Mouse (Mus musculus) E14TG2a.4 (cell line): ENCODE measurements around the gene Cox5b.

Experiments
- H3K27me3 ChIP-seq: 2 replicates; pipeline ENCODE4 v1.6.1; 2014; ENCODE audit warnings: low read length, control low read depth; ENCODE audit not compliant: insufficient read depth
- H3K36me3 ChIP-seq: 2 replicates; pipeline ENCODE4 v1.6.1; 2014; ENCODE audit warnings: low read length, control low read depth; ENCODE audit not compliant: insufficient read depth
- H3K4me1 ChIP-seq: replicated peaks from 2 replicates; pipeline ENCODE4 v1.6.1; 2014; ENCODE audit warnings: low read depth, low read length, control low read depth
- H3K4me3 ChIP-seq: replicated peaks from 2 replicates; pipeline ENCODE4 v1.5.1; 2014; ENCODE audit warnings: mild to moderate bottlenecking, low read length
- H3K9me3 ChIP-seq: 2 replicates; pipeline ENCODE4 v1.6.1; 2014; ENCODE audit warnings: low read length, control low read depth
- CTCF ChIP-seq: conservative IDR thresholded peaks from 2 replicates; pipeline ENCODE4 v1.5.1; 2014; ENCODE audit warnings: low read length
- NANOG ChIP-seq: IDR thresholded peaks from 2 replicates; pipeline ENCODE4 v1.6.1; 2014; ENCODE audit warnings: borderline replicate concordance, low read length, mixed read lengths
- POU5F1 ChIP-seq: IDR thresholded peaks from 2 replicates; pipeline ENCODE4 v1.6.1; 2014; ENCODE audit warnings: low read length, borderline replicate concordance

Gene Cox5b

DNA sequence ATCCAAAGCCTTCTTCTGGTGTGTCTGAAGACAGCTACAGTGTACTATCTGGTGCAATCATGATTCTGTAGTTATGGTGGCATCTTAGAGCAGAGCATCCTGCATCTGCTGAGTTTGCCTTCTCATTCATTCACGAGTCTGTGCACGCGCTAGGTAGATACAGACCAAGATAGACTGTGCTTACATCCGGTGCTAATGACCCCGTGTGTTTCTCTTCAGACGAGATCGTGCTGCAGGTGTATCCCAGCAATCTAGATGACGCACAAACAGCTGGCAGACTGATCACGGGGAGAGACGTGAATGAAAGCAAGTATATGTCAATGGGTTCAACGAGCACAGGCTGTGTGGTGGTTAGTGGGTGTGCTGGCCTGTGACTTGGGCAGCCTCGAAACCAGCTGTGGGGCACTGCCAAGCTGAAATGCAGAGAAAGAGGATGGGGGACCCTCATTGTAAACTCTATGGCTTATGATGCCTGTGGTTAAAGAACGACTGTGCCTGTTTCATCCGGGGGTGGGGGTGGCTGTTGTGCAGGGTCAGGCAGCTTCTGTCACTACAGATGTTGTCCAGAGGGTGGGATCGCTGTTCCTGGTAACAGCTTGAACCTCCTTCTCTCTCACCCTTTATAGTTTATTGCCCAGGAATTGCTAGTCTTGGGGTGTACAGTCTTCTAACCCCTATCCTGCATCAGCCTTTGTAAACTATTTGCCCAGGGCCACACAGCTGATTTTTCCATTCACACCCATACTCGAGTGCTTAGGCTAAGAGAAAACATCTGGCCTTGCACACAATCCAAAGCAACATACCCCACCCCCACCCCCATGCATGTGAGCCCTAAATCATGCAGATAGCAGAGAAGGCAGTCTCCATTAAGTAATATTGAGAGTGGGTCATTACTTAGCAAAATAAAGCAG lies 32.2 kb downstream of the Cox5b start:
- Histone ChIP-seq H3K4me1 (no peaks in the 10 kb centered on the region), H3K36me3 (no peaks in the 10 kb centered on the region), H3K4me3 (no peak overlapping the region), H3K27me3 (no peaks in the 10 kb centered on the region), H3K9me3 (peaks cover 17% of the 10 kb centered on the region)
- TF ChIP-seq CTCF (no peak), NANOG (no peak), POU5F1 (no peak)

DNA sequence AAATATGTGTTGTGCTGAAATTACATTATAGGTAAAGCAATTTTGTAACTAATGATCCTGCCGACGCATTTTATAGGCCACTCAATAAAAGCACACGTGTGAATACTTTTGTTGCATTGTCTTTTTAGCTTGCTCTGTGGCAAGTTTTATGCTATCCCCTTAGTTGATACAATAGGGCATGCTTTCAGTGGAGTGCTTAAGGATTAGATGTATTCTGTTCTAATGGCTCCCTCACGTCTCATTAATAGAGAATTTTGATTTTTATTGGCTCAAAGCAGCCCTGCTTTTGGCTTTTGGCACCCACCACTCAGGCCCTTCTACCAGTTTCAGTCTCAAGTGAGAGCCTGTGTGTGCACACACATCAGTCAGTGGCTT lies 32.8 kb downstream of the Cox5b start:
- no peak overlapping the region for H3K4me3 ChIP-seq
- H3K27me3 ChIP-seq, result no peaks in the 10 kb centered on the region; the same call in 1 of the 2 replicates
- no peak for TF ChIP-seq CTCF
- TF ChIP-seq NANOG, result no peak
- no peak for TF ChIP-seq POU5F1

DNA sequence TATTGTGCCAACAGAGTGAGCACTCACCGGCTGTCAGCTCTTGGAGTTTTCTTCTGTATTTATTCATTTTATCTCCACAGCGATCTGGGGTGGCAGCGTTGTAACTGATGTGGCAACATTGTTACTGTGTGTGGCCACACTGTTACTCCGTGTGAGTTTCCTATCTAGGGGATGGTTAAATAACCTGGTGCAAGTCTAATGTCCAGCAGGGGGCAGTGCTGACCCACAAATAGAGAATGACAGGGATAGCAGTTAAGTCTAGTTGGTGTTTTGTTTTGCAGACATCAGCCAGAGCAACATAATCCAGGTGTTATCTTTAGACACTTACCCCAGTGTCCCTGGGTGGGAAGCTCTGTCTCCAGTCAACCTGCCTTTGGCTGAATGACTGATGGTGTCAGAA lies 46.1 kb downstream of the Cox5b start:
- H3K9me3 ChIP-seq, result no peaks in the 10 kb centered on the region
- peaks cover 23% of the 10 kb centered on the region for H3K27me3 ChIP-seq
- H3K4me1 ChIP-seq, result 0 out of 2 replicates have a peak, but pooled peaks cover under 1% of the 10 kb centered on the region
- H3K36me3 ChIP-seq, result no peaks in the 10 kb centered on the region
- no peak for TF ChIP-seq POU5F1
- TF ChIP-seq NANOG, result no peak
- peak; percentile 74 for TF ChIP-seq CTCF
- no peak overlapping the region for H3K4me3 ChIP-seq

More for the DNA sequence above, 32.8 kb downstream of the Cox5b start:
- H3K9me3 ChIP-seq, result peaks cover 17% of the 10 kb centered on the region
- H3K4me1 ChIP-seq, result no peaks in the 10 kb centered on the region
- H3K36me3 ChIP-seq, result no peaks in the 10 kb centered on the region

DNA sequence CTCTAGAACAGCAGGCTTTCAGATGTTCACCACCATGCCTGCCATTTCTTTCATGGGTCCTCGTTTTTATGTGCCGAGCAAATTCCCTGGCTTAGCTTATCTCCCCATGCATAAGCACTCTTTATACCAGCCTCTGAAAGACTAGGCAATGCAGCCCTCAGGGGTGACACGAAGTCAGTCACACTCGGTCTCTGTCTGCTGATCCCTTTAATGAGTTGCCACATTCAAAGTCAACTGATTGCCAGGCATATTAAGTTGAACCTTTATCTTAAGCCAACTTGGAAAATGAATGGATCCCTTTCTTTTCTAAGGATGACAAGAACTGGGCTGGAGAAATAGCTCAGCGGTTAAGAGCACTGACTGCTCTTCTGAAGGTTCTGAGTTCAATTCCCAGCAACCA lies 48.0 kb downstream of the Cox5b start:
- H3K27me3 ChIP-seq, result peaks cover 34% of the 10 kb centered on the region
- TF ChIP-seq POU5F1 (no peak), CTCF (no peak), NANOG (no peak)
- peaks cover 6% of the 10 kb centered on the region for H3K4me1 ChIP-seq
- H3K9me3 ChIP-seq, result no peaks in the 10 kb centered on the region
- H3K4me3 ChIP-seq, result no peak overlapping the region
- no peaks in the 10 kb centered on the region for H3K36me3 ChIP-seq

DNA sequence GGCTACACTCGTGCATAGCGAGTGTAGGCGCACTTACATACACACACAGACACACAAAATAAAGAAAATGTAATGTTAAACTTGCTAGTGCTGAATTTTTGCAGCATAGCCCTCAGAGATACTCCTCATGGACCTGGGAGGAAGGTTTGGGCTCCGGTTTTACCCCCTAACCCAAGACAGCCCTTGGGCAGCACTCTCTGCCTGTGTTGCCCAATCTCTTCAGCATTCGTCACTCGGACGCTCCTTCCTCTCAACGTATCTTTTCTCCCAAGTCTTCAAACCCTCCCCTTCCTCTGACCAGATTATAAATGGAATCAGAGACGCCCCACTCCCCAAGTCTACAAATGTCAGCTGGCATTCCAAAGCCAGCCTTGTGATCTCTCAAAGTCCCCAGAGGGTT lies 51.8 kb downstream of the Cox5b start:
- TF ChIP-seq CTCF (no peak), POU5F1 (no peak), NANOG (no peak)
- no peaks in the 10 kb centered on the region for H3K36me3 ChIP-seq
- peaks cover 23% of the 10 kb centered on the region for H3K4me1 ChIP-seq
- peaks cover 41% of the 10 kb centered on the region for H3K27me3 ChIP-seq
- no peak overlapping the region for H3K4me3 ChIP-seq
- no peaks in the 10 kb centered on the region for H3K9me3 ChIP-seq
